Mouse (Mus musculus) hindbrain, embryonic 16.5 days (tissue): ENCODE measurements around the gene Kazn. TPM values are rescaled to one million over a fixed set of nuclear protein-coding genes. Genes with fewer than 3 reads are reported as not detected.

Experiments used
- polyA plus RNA-seq: library from polyadenylated mRNA; unstranded; fragments of >200 nt; fragmentation: Nextera tagmentation; extraction: Ambion mirVana; gene quantifications from 2 replicates; pipeline ENCODE4 v1.2.1, GENCODE M21; 2015

Kazn gene
- polyA plus RNA-seq, 1 experiment from 2014 or later = 26.4 TPM

Other genes with a start within 250 kb of the Kazn start
- gene Fhad1, start 224.3 kb downstream of the Kazn start, polyA plus RNA-seq = 6.3 and 6.5 TPM in 2 replicates
- gene Tmem51, start 155.1 kb downstream of the Kazn start, polyA plus RNA-seq = 8.2 and 8.6 TPM in 2 replicates